Mouse (Mus musculus) retina, adult 2 months (tissue): ENCODE measurements around the gene Tmx4.

Source experiments
- DNase-seq: peaks from one replicate; pipeline ENCODE4 v3.0.0-alpha.2; 2012; ENCODE audit warnings: low read depth, low spot score

The Tmx4 gene

GRCm38 (mm10) chr2:134554221-134554727 lies 89.7 kb downstream of the Tmx4 start, which contains the start of gene Hao1:
Hao1 (minus strand) TSS chr2:134554368.
- no peak for DNase-seq

- no peak for DNase-seq
These were observed 91.6 kb downstream of the Tmx4 start for GRCm38 (mm10) chr2:134552358-134552757.

GRCm38 (mm10) chr2:134549770-134550169 lies 94.2 kb downstream of the Tmx4 start:
- no peak for DNase-seq

- DNase-seq, result no peak
These were observed 98.8 kb downstream of the Tmx4 start for GRCm38 (mm10) chr2:134545116-134545515.

GRCm38 (mm10) chr2:134544321-134545065 lies 99.5 kb downstream of the Tmx4 start:
- no peak for DNase-seq
